Mouse (Mus musculus): ENCODE results near the gene Cenpb. TPM values are rescaled to one million over a fixed set of nuclear protein-coding genes. Genes with fewer than 3 reads are reported as not detected.

The Cenpb gene
- total and polyA plus RNA-seq, 2 experiments, result 27.5 to 35.2 TPM

DNA sequence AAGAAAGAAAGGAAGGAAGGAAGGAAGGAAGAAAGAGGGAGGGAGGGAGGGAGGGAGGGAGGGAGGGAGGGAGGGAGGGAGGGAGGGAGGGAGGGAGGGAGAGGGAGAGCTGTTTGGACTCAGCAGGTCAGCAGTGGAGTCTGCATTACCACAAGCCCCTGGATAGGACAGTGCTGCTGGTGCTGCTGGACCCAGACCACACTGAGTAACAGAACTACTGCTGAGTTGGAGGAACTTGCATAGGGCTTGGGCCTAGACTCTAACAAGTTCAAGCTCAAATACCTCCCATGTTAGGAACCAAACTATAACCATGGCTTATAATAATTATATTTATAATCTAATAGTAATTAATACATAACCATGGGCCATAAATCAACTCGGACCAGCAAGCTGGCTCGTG is 49.0 kb downstream of the Cenpb start:
- Histone ChIP-seq H3K79me2 (ENCODE audit: control insufficient read depth, insufficient read depth, low read length) (no peaks in the 10 kb centered on the region), H3K9ac (ENCODE audit: low read depth, low read length) (no peak overlapping the region), H3K4me3 (ENCODE audit: insufficient read depth, low read depth, low read length) (no peak overlapping the region), H3K27ac (replicated peaks; ENCODE audit: insufficient read depth, low read depth, low read length) (no peak overlapping the region), H3K36me3 (ENCODE audit: control insufficient read depth, insufficient read depth, low read length) (no peaks in the 10 kb centered on the region), H3K4me1 (ENCODE audit: control insufficient read depth, insufficient read depth, low read length) (no peaks in the 10 kb centered on the region), H3K27me3 (ENCODE audit: control insufficient read depth, insufficient read depth, low read length) (no peaks in the 10 kb centered on the region; the same call in 1 of the 2 replicates)
- 87% methylated on average over 2 of the region's 2 CpGs for WGBS
- no peak for DNase-seq (ENCODE audit: extremely low read depth, low read depth, low spot score)
- TF ChIP-seq CTCF (IDR thresholded peaks at IDR 0.05; ENCODE audit: low read depth, low read length) (no peak), POLR2A (IDR thresholded peaks at IDR 0.05; ENCODE audit: extremely low read depth, insufficient read depth, low read length) (no peak)

DNA sequence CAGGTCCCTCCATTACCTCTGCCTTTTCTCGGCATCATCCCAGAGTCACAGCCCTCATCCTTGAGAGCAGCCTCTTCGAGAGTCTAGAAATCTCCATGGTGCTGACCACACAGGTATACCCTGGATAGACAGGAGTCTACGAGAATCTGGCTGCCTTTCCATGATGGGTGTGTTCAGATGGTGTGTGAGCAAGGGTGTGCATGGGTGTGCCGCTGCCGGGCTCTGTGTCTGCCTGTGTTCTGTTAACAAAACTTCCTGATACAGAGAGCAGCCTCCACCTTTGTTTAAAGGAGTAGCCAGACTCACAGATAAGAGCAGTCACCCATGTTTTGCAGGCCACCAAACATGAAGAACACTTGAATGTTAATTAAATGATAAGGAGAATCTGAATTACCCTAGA is 50.0 kb downstream of the Cenpb start:
- Histone ChIP-seq H3K4me3 (ENCODE audit: insufficient read depth, low read depth, low read length) (no peak overlapping the region), H3K4me1 (ENCODE audit: control insufficient read depth, insufficient read depth, low read length) (no peaks in the 10 kb centered on the region), H3K36me3 (ENCODE audit: control insufficient read depth, insufficient read depth, low read length) (no peaks in the 10 kb centered on the region), H3K79me2 (ENCODE audit: control insufficient read depth, insufficient read depth, low read length) (no peaks in the 10 kb centered on the region), H3K27ac (replicated peaks; ENCODE audit: insufficient read depth, low read depth, low read length) (no peak overlapping the region), H3K9ac (ENCODE audit: low read depth, low read length) (no peak overlapping the region), H3K27me3 (ENCODE audit: control insufficient read depth, insufficient read depth, low read length) (no peaks in the 10 kb centered on the region; the same call in 1 of the 2 replicates)
- DNase-seq (ENCODE audit: extremely low read depth, low read depth, low spot score), result no peak
- no peak for TF ChIP-seq CTCF (IDR thresholded peaks at IDR 0.05; ENCODE audit: low read depth, low read length)
- TF ChIP-seq POLR2A (IDR thresholded peaks at IDR 0.05; ENCODE audit: extremely low read depth, insufficient read depth, low read length), result no peak
- 74% methylated on average over 5 of the region's 5 CpGs for WGBS

DNA sequence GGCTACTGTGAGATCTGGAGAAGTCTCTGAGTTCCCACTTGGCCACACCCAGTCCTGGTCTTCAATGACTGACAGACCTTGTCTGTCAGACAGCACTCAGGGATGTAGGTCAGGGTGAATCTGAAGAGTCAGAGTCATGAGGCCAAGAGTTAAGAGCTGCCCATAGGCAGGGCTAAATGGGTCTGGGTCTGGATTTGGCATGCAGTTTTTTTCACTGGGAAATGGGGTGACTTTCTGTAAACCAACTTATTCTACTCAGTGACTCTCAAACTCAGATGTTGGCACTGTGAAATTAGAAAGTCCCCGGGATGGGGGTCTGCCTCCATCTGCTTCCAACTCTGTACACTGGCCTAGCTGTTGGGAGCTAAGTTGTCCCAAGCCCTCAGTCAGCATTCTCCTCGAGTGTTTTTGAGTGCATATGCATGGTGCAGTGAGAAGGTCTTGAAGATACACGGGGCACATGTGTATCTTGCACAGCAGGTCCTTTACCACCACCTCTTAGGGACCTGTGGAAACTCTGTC is 51.2 kb downstream of the Cenpb start:
- H3K9ac ChIP-seq (ENCODE audit: low read depth, low read length), result no peak overlapping the region
- no peak overlapping the region for H3K4me3 ChIP-seq (ENCODE audit: insufficient read depth, low read depth, low read length)
- 79% methylated on average over 3 of the region's 3 CpGs for WGBS

GRCm38 (mm10) chr2:131128211-131128610 is 51.7 kb downstream of the Cenpb start:
- no peaks in the 10 kb centered on the region for H3K79me2 ChIP-seq (ENCODE audit: control insufficient read depth, insufficient read depth, low read length)
- DNase-seq (ENCODE audit: extremely low read depth, low read depth, low spot score), result no peak
- TF ChIP-seq CTCF (IDR thresholded peaks at IDR 0.05; ENCODE audit: low read depth, low read length) (no peak), POLR2A (IDR thresholded peaks at IDR 0.05; ENCODE audit: extremely low read depth, insufficient read depth, low read length) (no peak)
- H3K4me3 ChIP-seq (ENCODE audit: insufficient read depth, low read depth, low read length), result 0 out of 2 replicates have a peak overlapping the region, but pooled peaks have one; percentile 2
- no peaks in the 10 kb centered on the region; the same call in 1 of the 2 replicates for H3K27me3 ChIP-seq (ENCODE audit: control insufficient read depth, insufficient read depth, low read length)
- H3K4me1 ChIP-seq (ENCODE audit: control insufficient read depth, insufficient read depth, low read length), result no peaks in the 10 kb centered on the region
- H3K9ac ChIP-seq (ENCODE audit: low read depth, low read length), result no peak overlapping the region
- WGBS, result 80% methylated on average over 5 of the region's 5 CpGs
- H3K27ac ChIP-seq (replicated peaks; ENCODE audit: insufficient read depth, low read depth, low read length), result no peak overlapping the region
- no peaks in the 10 kb centered on the region for H3K36me3 ChIP-seq (ENCODE audit: control insufficient read depth, insufficient read depth, low read length)

More for the DNA sequence above, 51.2 kb downstream of the Cenpb start:
- Histone ChIP-seq H3K27me3 (ENCODE audit: control insufficient read depth, insufficient read depth, low read length) (no peaks in the 10 kb centered on the region; the same call in 1 of the 2 replicates), H3K36me3 (ENCODE audit: control insufficient read depth, insufficient read depth, low read length) (no peaks in the 10 kb centered on the region), H3K4me1 (ENCODE audit: control insufficient read depth, insufficient read depth, low read length) (no peaks in the 10 kb centered on the region), H3K79me2 (ENCODE audit: control insufficient read depth, insufficient read depth, low read length) (no peaks in the 10 kb centered on the region), H3K27ac (replicated peaks; ENCODE audit: insufficient read depth, low read depth, low read length) (no peak overlapping the region)
- DNase-seq (ENCODE audit: extremely low read depth, low read depth, low spot score), result no peak
- TF ChIP-seq CTCF (IDR thresholded peaks at IDR 0.05; ENCODE audit: low read depth, low read length) (no peak), POLR2A (IDR thresholded peaks at IDR 0.05; ENCODE audit: extremely low read depth, insufficient read depth, low read length) (no peak)

DNA sequence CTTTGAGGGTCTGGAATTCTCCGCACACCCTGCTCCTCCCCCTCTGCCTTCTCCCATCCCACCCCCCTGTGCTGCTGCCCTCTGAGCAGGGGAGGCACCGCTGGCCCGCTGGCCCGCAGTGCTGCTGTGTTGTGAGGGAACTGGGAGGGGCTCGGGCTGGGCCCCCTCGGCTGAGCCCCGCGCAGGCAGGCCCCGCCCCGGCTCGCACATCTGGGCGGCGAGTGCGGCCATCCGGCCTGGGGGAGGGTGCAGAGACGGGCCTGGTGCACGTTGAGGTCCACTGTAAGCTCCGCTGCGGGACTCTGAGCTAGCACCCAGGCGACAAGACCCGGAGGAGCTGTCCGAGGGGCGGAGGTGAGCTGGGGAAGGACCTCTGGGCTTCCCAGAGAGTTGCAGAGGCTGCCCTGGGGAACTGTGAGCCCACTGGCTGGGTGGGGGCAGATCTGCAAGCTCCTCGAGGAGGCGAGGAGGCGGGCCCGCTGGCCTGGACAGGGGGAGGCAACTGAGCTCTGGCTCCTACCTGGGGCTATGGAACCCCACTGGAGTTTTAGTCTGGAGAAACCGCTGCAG is 52.6 kb downstream of the Cenpb start, which contains the start of gene Hspa12b:
TSS of gene Hspa12b (plus strand) at position 120 of the 570 bp plus-strand sequence.
- Histone ChIP-seq H3K27me3 (ENCODE audit: control insufficient read depth, insufficient read depth, low read length) (no peaks in the 10 kb centered on the region; the same call in 1 of the 2 replicates), H3K9ac (ENCODE audit: low read depth, low read length) (peak within 1 kb of the TSS; percentile 69), H3K4me1 (ENCODE audit: control insufficient read depth, insufficient read depth, low read length) (no peaks in the 10 kb centered on the region), H3K79me2 (ENCODE audit: control insufficient read depth, insufficient read depth, low read length) (no peaks in the 10 kb centered on the region), H3K27ac (replicated peaks; ENCODE audit: insufficient read depth, low read depth, low read length) (0 out of 2 replicates have a peak within 1 kb of the TSS, but pooled peaks have one; percentile 32), H3K36me3 (ENCODE audit: control insufficient read depth, insufficient read depth, low read length) (no peaks in the 10 kb centered on the region), H3K4me3 (ENCODE audit: insufficient read depth, low read depth, low read length) (peak within 1 kb of the TSS; percentile 70)
- DNase-seq (ENCODE audit: extremely low read depth, low read depth, low spot score), result no peak
- TF ChIP-seq POLR2A (IDR thresholded peaks at IDR 0.05; ENCODE audit: extremely low read depth, insufficient read depth, low read length) (no peak), CTCF (IDR thresholded peaks at IDR 0.05; ENCODE audit: low read depth, low read length) (no peak)
- 8% methylated on average over 28 of the region's 28 CpGs for WGBS
